Mouse (Mus musculus): ENCODE measurements around the gene Ccnd3.

Gene Ccnd3

DNA sequence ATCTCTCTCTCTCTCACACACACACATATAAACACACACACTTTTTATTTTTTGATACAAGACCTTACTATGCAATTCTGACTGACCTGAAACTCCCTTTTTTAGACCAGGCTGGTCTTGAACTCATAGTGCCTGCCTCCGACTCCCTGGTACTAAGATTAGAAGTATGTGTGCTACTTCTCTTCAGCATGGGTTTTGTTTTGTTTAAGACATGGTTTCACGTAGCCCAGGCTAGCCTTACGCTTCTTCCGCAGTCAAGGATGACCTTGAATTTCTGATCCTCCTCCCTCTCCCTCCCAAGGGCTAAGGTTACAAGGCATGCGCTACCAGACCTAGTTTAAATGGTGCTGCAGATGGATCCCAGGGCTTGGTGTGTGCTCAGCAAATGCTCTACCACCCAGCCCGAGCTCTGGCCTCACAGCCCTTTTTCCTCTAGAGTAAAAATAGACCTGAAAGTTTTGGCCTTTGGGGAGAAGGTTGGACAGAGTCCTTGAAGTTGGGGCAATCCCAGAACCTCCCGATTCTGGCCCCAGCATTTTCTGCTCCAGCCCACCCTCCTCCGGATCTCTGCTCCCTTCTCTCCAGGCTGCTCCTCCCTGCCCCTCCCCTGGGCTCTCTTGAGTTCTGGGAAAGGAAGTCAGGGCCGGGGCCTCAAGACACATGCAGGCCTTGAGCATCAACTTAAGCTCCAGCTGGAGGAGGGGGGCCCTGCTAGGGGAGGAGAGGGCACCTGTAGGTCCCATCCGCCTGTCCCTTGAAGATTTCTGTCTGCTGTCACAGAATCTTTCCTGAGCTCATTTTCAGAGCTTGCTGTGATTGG, 8.3 kb downstream of the Ccnd3 start:
- DNase-seq (ENCODE audit: low spot score in 2 of 2), result no peak

DNA sequence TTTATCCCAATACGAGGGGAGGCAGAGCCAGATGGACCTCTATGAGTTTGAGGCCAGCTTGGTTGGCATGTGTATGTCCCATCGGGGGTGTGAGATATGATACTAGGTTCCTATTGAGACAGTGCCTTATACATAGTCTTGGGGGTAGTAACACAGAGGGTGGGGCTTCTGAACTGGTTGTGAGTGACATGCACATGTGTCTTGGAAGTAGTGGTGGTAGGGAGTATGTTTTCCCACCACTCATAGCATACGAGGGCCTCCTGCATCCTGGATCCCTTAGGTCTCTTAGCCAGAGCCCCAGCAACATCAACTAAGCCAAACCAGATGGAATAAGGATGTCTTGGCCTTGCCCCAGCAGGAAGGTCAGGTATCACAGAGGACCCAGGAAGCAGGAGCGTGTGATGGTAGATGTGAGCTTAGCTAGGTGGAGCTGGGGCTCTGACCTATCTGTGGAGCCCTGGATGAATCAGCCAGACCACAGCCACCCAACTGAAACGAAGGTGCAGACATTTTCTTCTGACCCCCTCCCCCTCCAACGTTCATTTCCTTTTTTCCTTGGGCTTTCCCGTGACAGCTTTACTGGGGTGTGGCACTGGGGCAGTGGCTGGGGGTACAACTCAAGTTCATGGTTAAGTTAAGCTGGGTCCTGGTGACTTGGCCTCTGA, 10.5 kb downstream of the Ccnd3 start:
- DNase-seq (ENCODE audit: low spot score in 2 of 2), result no peak

DNA sequence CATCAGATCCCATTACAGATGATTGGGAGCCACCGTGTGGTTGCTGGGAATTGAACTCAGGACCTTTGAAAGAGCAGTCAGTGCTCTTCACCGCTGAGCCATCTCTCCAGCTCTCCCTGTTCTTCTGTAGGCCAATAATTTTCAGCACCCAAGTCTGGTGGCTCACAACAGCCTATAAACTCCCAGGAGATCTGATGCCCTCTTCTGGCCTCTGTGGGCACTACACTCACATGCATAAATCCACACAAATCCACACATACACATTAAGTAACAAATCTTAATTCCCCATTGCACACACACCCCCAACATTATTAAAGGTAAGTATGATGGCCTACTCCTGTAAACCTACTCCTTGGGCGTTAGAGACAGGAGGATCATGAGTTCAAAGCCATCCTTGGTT, 11.4 kb downstream of the Ccnd3 start:
- no peak for DNase-seq (ENCODE audit: low spot score in 2 of 2)

DNA sequence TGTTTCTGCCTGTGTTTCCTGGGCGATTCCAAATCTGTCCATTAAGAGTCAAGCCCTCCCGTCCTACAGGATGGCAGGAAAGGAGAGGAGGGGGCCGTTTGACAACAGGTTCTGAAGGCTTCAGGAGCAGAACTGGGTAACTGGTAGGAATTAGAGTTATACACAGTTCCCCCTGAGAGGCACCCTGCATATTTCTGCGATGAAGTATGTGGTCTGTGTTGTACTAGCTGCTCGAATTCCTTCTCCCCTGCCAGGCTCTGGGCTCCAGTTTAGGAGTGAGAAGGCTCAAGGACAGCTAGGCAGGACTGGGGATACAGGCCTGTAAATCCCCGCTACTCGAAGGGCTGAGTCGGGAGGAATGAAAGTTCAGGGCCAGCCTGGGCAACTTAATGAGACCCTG, 13.4 kb downstream of the Ccnd3 start:
- DNase-seq (ENCODE audit: low spot score in 2 of 2), result no peak

DNA sequence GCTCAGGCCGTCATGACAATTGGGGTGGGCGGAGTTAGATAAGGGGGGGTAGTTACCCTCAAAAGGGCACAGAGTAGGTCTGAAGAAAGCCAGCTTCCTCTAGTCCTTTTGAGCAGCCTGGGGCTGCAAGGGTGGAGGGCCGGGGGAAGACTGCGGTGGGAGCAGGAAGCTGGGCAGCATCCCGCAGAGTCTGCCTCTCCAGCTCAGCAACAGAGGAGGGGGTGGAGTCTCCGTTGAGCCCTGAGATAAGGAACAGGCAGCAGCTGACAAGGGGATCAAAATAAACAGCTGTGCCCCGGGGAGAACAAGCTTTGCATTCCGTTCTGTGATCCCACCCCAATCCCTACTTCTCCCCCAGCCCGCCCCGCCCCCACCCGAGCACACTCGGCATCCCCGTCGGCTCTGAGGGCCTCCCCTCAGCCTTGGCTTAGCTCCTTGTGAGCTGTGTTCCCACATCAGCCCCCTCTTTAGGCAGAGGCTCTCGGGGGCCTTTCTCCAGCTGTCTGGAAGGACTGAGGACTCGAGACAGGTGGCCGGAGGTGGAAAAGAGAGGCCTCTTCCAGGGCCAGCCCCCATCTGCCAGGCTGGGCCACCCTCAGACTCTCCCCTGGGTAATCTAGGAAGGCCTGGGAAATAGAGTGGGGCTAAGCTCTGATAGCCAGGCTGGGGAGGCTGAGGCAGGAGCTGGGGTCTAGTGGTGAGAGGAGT, 16.9 kb downstream of the Ccnd3 start:
- peak; percentile 20 to 53 for DNase-seq (ENCODE audit: low spot score in 2 of 2)

DNA sequence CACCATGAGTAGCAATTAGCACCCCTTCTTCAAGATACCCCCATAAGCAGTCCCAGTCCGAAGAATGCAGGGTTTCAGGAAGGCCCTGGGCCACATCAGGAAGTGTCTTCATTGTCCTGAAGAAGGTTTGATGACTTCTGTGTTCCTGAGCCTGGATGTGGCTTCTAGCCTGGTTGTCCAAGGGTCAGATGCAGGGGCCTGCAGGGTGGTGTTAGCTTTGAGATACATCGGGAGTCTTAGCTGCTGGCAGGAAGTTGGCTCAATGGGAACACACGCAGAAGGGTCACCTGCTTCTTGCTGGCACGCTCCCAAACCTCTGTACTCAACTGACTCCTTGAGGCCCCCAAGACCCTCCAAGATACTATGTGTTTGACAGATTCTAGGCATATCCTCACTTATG, 17.7 kb downstream of the Ccnd3 start:
- DNase-seq (ENCODE audit: low spot score in 2 of 2), result no peak

DNA sequence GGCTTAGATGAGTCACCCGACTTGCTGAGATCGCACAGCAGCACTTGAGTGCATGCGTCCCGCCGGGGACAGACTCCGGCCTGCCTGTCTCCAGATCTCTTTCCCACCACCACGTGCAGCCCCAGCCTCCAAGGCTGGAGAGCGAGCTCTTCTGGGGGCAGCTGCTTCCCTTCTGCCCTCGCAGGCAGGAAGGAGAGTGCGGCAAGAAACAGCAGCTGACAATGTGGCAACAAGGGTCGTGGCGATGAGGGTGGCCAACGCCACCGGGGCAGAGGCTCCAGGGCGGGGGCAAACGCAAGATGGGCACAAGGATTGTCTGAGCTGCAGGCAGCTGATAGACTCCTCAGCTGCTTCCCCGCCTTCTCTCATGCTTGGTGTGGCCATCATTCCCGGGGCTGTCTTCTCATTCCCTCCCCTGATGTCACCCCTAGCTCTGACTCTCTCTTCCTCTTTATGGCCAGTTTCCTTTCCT, 18.4 kb downstream of the Ccnd3 start:
- DNase-seq (ENCODE audit: low spot score in 2 of 2), result no peak

DNA sequence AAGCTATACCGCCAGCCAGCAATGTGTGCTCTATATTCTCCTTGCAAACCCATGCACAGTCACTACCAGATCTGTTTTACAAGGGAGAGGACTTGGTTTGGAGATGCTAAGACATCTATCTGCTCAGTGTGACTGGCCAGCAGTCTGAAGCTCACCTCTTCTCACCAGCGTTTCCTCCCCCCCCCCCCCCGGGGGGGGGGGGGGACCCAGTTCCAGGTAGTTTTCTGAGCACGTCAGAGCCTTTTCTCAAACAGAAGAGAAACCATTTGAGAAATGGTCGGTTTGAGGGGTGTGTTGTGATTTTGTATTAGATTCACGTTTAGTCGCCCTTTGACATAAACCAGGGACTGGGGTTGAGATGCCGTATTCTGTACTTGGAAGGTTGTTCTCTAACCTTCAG, 19.2 kb downstream of the Ccnd3 start:
- DNase-seq (ENCODE audit: low spot score in 2 of 2), result no peak

DNA sequence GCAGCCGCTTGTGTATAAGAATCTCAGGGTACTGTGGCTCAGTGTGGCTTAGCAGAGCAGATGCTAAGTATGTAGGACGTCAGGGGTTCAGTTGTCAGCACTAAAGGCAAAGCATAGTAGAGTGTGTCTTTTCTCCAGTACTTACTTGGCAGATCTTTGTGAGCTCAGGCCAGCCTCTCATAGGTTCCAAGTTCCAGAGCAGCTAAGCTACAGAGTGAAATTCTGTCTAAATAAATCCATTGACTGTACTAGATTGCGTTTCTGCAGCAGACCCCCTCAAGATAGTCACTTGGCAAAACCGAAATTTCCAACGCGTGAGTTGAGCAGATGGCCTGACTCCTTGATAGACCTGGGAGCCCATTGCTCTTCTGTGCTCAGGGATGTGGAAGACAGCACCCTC, 20.1 kb downstream of the Ccnd3 start:
- no peak for DNase-seq (ENCODE audit: low spot score in 2 of 2)

DNA sequence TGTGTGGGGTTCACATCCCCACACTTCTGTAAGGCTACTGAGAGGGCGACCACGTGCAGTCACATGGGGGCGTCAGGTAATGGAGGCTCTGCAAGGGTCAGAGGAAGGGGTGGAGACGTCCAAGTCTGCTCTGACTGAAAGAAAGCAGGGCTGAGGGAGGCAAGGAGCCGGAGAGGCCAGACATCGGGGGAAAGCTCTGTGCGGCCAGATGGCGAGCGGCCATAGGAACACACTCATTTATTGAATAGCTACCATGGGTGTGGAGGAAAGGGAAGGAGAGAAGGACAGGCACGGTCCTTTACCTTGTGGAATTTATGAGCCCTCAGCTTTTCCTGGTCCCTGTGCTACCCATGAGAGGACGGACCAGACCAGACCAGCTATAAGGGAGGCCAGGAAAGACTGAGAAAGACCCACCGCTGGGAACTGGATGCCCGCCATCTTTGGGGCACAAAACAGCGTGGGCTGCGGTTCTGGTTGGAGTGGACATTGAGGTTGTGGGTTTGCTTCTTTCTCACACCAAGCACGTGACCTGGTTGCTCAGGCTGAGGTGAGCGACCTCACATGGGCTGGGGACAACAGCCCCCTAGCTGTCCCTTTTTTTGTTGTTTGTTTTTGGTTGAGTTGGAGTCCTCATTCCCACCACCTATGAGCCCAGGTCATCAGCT, 22.1 kb downstream of the Ccnd3 start:
- DNase-seq (ENCODE audit: low spot score in 2 of 2), result no peak

DNA sequence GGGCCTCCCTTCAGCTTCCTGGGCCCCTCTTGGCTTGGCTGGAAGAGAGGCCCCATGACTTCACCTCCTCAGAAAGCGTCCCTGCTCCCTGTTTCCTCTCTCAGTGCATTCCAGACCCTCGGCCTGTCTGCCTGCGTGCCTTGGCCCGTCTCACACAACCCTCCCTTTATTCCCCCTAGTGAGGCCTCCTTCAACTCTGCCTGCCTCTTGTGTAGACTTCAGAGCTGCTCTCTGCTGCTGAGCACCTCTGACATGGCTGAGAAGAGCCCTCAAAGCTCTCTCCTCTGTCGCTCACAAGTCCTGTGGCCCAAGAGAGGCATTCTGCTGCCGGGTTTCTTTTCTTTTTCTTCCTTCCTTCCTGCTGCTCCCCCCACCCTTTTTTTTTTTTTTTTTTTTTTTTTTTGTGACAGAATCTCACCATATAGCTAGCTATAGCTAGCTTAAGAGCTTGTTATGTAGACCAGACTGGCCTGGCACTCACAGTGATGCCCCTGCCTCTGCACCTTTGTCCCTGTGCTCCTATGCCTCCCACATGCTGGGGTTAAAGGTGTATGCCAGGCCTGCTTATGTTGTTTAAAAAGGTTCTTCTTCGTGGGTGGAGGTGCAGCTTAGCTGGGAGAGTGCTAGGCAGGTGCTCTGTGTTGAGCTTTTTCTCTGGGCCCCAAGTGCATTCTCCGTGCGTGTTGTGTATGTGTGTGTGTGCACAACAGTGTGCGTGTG, 22.9 kb downstream of the Ccnd3 start:
- DNase-seq (ENCODE audit: low spot score in 2 of 2), result no peak

DNA sequence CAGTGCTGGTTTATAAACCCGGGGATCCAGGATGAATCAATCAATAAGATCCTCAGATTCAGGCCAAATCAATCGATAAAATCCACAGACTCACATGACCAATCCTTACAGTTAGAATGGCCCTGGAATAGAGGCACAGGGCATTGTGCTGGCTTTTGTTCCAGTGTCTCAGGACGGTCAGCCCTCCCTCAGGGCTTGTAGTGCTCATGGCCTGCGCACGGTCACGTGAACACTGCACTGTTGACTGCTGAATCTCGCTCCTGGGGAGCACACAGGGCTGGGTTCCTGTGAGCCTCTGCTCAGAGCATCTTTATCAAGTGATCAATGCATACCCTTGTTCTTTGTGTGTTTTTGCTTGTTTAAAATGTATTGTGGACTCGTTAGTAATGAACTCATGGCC, 24.1 kb downstream of the Ccnd3 start:
- DNase-seq (ENCODE audit: low spot score in 2 of 2), result no peak

DNA sequence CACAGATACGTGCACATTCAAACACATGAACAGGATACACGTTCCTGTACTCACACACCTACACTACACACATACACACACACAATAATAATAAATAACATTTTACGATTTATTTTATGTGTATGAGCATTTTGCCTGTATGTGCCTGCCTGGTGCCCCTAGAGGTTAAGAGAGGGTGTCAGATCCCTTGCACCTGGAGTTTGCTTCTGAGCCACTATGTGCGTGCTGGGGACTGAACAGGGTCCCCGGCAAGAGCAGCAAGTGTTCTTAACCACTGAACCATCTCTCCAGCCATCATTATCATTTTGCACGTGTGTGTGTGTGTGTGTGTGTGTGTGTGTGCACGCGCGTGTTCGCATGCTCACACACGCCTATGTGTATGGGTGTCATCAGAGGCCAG, 24.7 kb downstream of the Ccnd3 start:
- DNase-seq (ENCODE audit: low spot score in 2 of 2), result no peak

DNA sequence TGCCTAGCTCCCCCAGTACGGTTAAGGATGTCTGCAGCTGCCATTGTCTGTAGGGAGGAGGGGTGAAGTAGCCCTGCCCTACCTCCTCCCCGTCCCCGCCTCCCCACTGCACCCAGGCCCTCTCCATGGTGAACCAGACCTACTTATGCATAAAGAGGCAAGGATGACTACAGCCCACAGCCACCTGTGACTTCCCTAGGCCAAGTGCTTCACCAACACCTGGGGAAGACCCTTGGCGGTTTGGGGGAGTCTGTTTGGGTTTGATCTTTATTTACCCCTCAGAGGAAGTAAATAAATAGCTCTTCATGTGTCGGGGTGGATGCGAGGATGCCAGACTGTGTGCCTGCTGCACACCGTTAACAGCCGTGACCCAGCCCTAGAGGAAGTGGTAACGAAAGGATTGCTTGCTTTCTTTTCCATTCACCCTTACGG, 26.6 kb downstream of the Ccnd3 start:
- no peak for DNase-seq (ENCODE audit: low spot score in 2 of 2)

DNA sequence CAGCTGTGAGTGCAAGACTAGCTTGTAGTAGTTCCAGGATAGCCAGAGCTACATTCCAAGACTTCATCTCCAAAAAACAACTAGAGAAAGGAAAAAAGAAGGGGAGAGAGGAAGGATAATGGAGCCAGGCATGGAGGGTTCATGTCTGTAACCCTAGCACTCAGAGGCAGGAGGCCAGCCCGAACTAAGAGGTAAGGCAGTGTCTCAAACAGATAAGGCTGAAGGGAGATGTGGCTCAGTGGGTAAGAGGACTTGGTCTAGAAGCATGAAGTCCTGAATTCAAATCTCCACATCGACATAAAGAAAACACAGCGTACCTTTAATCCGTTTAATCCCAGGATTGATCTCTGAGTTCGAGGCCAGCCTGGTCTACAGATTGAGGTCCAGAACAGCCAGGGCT, 27.5 kb downstream of the Ccnd3 start:
- DNase-seq (ENCODE audit: low spot score in 2 of 2), result no peak

DNA sequence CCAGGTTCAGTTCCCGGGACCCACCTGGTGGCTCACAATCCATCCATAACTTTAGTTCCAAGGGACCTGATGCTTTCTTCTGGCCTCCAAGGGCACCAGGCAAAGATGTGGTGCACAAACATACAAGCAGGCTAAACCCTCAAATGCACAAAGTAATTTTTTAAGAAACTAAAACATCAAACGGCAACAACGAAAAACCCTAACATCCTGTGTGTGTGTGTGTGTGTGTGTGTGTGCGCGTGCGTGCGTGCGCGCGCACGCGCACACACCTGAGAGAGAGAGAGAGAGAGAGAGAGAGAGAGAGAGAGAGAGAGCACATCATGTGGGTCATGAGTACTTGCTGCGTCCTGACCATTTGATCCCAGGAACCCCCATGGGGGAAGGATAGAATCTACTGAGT, 28.8 kb downstream of the Ccnd3 start:
- no peak for DNase-seq (ENCODE audit: low spot score in 2 of 2)

DNA sequence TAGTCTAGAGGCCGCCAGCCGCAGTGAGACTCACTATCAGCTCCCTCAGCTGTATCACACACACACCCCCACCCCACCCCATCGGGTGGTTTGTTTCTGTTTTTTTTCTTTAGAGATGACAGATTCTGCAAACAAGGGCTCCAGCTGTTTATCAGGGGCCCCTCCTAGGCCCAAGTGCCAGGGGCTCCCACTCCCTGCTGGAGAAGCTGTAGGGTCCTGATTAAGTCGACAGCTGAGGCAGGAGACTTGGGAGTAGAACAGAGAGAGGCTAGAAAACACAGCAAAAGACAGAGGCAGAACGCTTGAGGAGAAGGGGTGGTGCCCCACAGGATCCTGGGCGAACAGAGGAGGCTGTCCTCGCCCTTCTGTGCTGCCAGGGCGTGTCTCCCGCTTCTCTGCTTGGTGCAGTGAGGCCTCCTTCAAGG, 31.0 kb downstream of the Ccnd3 start:
- DNase-seq (ENCODE audit: low spot score in 2 of 2), result no peak

DNA sequence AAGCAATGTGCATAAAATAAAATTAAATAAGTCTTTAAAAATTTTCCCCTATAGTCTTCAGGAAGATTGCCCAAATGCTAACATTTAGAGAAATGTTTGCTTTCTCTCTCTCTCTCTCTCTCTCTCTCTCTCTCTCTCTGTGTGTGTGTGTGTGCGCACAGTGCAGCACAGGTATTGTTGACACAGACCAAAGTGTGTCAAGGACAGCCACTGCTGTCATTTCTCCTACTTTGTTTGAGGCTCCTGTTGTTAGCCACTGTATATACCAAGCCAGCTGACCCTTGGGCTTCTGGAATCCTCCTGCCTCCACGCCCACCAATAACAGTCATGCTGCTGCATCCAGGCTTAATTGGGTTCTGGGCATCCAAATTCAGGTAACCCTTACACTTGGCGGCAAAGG, 33.2 kb downstream of the Ccnd3 start:
- no peak for DNase-seq (ENCODE audit: low spot score in 2 of 2)

DNA sequence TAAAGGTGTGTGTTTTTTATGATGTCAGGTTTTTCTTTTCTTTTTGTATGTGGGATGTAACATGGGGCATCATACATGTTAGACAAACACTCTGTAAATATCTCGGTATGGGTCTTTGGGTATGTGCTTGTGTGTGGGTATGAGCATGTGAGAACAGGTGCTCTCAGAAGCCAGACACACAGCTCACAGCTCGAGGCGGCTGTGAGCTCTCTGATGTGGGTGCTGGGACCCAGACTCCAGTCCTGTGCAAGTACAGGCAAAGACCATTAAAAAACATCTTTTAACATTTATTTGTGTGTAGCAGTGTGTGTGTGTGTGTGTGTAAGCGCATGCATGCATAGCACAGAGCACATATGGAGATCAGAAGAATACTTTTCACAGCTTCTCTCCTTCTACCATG, 34.3 kb downstream of the Ccnd3 start:
- DNase-seq (ENCODE audit: low spot score in 2 of 2), result no peak

DNA sequence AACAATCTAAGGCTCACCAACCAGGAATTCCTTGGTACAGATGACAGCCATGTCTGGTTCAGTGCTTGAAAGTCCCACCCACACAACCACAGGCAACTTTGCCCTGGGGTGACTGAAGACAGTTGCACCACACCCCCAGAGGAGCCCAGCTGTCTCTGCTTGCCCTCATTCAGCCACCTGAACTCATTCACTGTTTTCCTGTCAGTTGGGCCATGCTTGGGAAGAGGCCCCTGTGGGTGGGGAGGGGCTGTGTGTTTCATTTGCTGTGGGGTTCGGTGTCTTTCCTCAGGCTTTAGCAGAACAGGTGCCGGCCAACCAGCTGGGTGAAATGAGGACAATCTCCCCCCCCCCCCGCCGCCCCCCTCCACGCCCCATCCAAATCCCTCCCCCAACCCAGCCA, 37.2 kb downstream of the Ccnd3 start:
- no peak for DNase-seq (ENCODE audit: low spot score in 2 of 2)

DNA sequence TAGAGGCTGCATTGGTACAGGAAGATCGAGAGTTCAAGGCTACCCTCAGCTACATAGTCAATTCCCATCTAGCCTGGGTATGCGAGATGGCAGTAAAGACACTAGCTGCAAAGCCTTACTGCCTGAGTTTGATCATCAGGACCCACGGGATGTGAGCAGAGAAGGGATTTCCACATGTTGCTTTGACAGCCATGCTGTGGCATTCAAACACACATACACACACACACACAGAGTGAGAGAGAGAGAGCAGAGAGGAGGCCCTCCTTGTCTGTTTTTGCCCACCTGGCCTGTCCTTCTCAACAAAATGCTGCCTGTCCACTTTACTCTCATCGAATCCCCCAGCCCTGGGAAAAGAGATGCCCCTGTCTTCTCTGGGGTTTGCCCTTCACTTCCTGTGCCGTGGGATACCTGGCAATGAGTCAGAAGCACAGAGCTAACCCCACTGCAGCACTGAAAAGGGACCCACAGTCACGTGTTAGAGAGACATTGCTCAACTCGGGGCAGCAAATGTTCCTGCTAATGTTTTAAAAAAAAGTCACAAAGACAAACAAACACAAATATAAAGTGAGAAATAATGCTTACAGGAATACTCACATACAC, 38.3 kb downstream of the Ccnd3 start:
- no peak for DNase-seq (ENCODE audit: low spot score in 2 of 2)
